In the genomic region with DNA sequence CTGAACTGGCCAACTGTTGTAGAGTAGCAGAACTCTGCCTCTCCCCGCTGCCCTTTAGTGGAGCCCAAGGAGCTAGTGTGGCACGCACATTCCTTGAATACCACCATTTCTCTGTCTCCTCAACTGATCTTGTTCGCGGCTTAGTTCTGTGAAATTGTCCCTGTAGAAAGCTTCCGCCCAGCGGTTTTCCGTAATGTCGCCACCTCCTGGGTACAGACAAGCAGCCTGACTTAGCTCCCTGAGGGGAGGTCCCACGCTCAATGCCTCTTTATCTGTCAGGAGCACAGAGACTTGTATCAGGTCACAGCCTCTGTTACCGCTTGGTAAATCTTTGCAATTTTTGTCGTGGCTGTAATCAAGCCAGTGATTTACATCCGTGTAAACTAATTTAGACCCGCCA, we compare ENCODE assay signal across 8 mouse cellular contexts.
DNase-seq lines count a peak whose midpoint lies in the region; ATAC-seq lines count a peak whose summit lies in the region.

No protein-coding gene starts in this region.

- H3K27ac ChIP-seq in heart, embryonic 11.5 days (ENCODE audit: low read depth, low read length): 0 out of 2 replicates have a peak overlapping the region, but pooled peaks have one; percentile 22
- H3K27ac ChIP-seq in liver, embryonic 11.5 days (ENCODE audit: low read depth, low read length): no peak overlapping the region

- no peaks in the 10 kb centered on the region for H3K27me3 ChIP-seq in heart, embryonic 11.5 days (ENCODE audit: control insufficient read depth, insufficient read depth, low read length)
- no peaks in the 10 kb centered on the region for H3K27me3 ChIP-seq in liver, embryonic 11.5 days (replicated peaks; ENCODE audit: control insufficient read depth, insufficient read depth, low read length)

- no peaks in the 10 kb centered on the region for H3K9me3 ChIP-seq in heart, embryonic 11.5 days (replicated peaks; ENCODE audit: control insufficient read depth, low read length)
- H3K9me3 ChIP-seq in liver, embryonic 11.5 days (ENCODE audit: control insufficient read depth, low read length): no peaks in the 10 kb centered on the region

- peaks cover 5% of the 10 kb centered on the region for H3K4me1 ChIP-seq in heart, embryonic 11.5 days (ENCODE audit: control insufficient read depth, insufficient read depth, low read length)
- peaks cover 4% of the 10 kb centered on the region for H3K4me1 ChIP-seq in liver, embryonic 11.5 days (replicated peaks; ENCODE audit: control insufficient read depth, insufficient read depth, low read length)

- no peak for ATAC-seq in heart, embryonic 11.5 days (replicated peaks; ENCODE audit: insufficient number of reproducible peaks, low FRiP score, low TSS enrichment)
- peak; percentile 76 for ATAC-seq in liver, embryonic 11.5 days (replicated peaks; ENCODE audit: low FRiP score)

- H3K9ac ChIP-seq in heart, embryonic 11.5 days (ENCODE audit: low read depth, low read length): no peak overlapping the region
- H3K9ac ChIP-seq in liver, embryonic 11.5 days (ENCODE audit: low read depth, low read length): no peak overlapping the region

- H3K36me3 ChIP-seq in heart, embryonic 11.5 days (ENCODE audit: control insufficient read depth, insufficient read depth, low read length): no peaks in the 10 kb centered on the region
- no peaks in the 10 kb centered on the region for H3K36me3 ChIP-seq in liver, embryonic 11.5 days (ENCODE audit: control insufficient read depth, insufficient read depth, low read length)

- WGBS in heart, embryonic 11.5 days (ENCODE audit: insufficient replicate concordance): 14% methylated on average over 13 of the region's 13 CpGs
- WGBS in liver, embryonic 11.5 days: 20% methylated on average over 13 of the region's 13 CpGs

- DNase-seq in heart, postnatal 36 days: no peak
- peak; percentile 26 for DNase-seq in thymus, postnatal 14 days
- DNase-seq in thymus, adult 18-20 months: no peak
- DNase-seq in liver, embryonic 11.5 days (ENCODE audit: low spot score): no peak
- no peak for DNase-seq in right cerebral cortex, postnatal 4 days
- DNase-seq in frontal cortex, postnatal 25 days (ENCODE audit: low spot score in 2 of 2): no peak
- no peak for DNase-seq in thymus, postnatal 36 days

- peak overlapping the region; percentile 25; the same call in 1 of the 2 replicates for H3K4me2 ChIP-seq in heart, embryonic 11.5 days
- H3K4me2 ChIP-seq in liver, embryonic 11.5 days: no peak overlapping the region

- no peak overlapping the region for H3K4me3 ChIP-seq in heart, embryonic 11.5 days (ENCODE audit: low read depth, low read length)
- no peak overlapping the region for H3K4me3 ChIP-seq in liver, embryonic 11.5 days (ENCODE audit: low read depth, low read length)

- intact Hi-C loops in heart, postnatal 36 days (cut with DNase I): no loop called here
